Comparison of ENCODE assay signal across 8 mouse cellular contexts in genomic region chr5:134688718-134689284, GRCm38 (mm10). TPM values are rescaled to one million over a fixed set of nuclear protein-coding genes. Genes with fewer than 3 reads are reported as not detected.
A peak's percentile ranks its signal among the peaks of the same experiment; 100 is the strongest.
DNase-seq lines count a peak whose midpoint lies in the region; ATAC-seq and TF ChIP-seq lines count a peak whose summit lies in the region.

No protein-coding gene starts in this region.

- peak overlapping the region; percentile 72 for H3K4me2 ChIP-seq in forebrain, embryonic 15.5 days (replicated peaks)

- TF ChIP-seq CTCF in lung, adult 2 months (IDR thresholded peaks at IDR 0.05; ENCODE audit: insufficient read depth, low read length), result no peak

- peak; percentile 99 for DNase-seq in ES-E14 (ENCODE audit: low read depth, low spot score)
- peak; percentile 98 for DNase-seq in cerebellum, adult 11-12 months
- peak; percentile 100 for DNase-seq in heart, postnatal 25 days (ENCODE audit: low spot score)
- peak; percentile 98 to 99 for DNase-seq in layer of hippocampus, adult 18-20 months (ENCODE audit: low spot score in 2 of 2)
- peak; percentile 100 for DNase-seq in lung, adult 2 months
- peak; percentile 97 to 98 for DNase-seq in thymus, adult 18-20 months

- in situ Hi-C loops in ES-E14 (cut with MboI; ENCODE audit: low sequenced_read_pairs in 2 of 2, unreplicated experiment in 2 of 2), result no loop called here

- no peaks in the 10 kb centered on the region for H3K9me3 ChIP-seq in ES-E14 (ENCODE audit: control insufficient read depth, insufficient read depth, low read depth, low read length)
- H3K9me3 ChIP-seq in forebrain, embryonic 15.5 days, result no peaks in the 10 kb centered on the region

- peaks cover 0 to 2% of the 10 kb centered on the region in 2 experiments; a peak in 2 of 4 replicates for H3K4me1 ChIP-seq in ES-E14 (ENCODE audit: control insufficient read depth in 2 of 2, insufficient read depth in 2 of 2, low read length in 2 of 2, poor library complexity in 1 of 2)
- peaks cover 23% of the 10 kb centered on the region for H3K4me1 ChIP-seq in forebrain, embryonic 15.5 days
- no peaks in the 10 kb centered on the region; the same call in 1 of the 2 replicates for H3K4me1 ChIP-seq in lung, adult 2 months (ENCODE audit: control insufficient read depth, insufficient read depth, low read length)

- H3K27me3 ChIP-seq in forebrain, embryonic 15.5 days, result no peaks in the 10 kb centered on the region

- ATAC-seq in forebrain, embryonic 15.5 days (replicated peaks), result peak; percentile 97
- peak; percentile 85 for ATAC-seq in neutrophil, adult 5-6 weeks (ENCODE audit: extremely low read depth, insufficient number of reproducible peaks, low FRiP score, poor library complexity, severe bottlenecking)

- 0% methylated on average over 38 of the region's 38 CpGs for WGBS in forebrain, embryonic 15.5 days
- under 1% methylated on average over 38 of the region's 38 CpGs for WGBS in lung, adult 2 months

- intact Hi-C loops in heart, postnatal 25 days (cut with DNase I), result loop anchor here (5.0 kb wide), 1 partner anchor 46 kb away; no protein-coding TSS in a partner anchor

- peak overlapping the region; percentile 81 to 82 for H3K4me3 ChIP-seq in ES-E14 (ENCODE audit: insufficient read depth in 1 of 2, low read depth in 1 of 2, low read length in 2 of 2, poor library complexity in 1 of 2, severe bottlenecking in 1 of 2)
- H3K4me3 ChIP-seq in forebrain, embryonic 15.5 days, result peak overlapping the region; percentile 88
- H3K4me3 ChIP-seq in lung, adult 2 months (replicated peaks; ENCODE audit: extremely low read depth, low read depth, low read length), result peak overlapping the region; percentile 22

- H3K27ac ChIP-seq in ES-E14 (ENCODE audit: insufficient read depth, low read depth, low read length, poor library complexity, severe bottlenecking), result no peak overlapping the region
- H3K27ac ChIP-seq in forebrain, embryonic 15.5 days (replicated peaks), result peak overlapping the region; percentile 94

- TF ChIP-seq POLR2A in lung, adult 2 months (IDR thresholded peaks at IDR 0.05; ENCODE audit: borderline replicate concordance, extremely low read depth, low read depth, low read length), result no peak; the same call in 1 of the 2 replicates

- peak overlapping the region; percentile 43; the same call in 1 of the 2 replicates for H3K9ac ChIP-seq in ES-E14 (ENCODE audit: insufficient read depth, low read depth, low read length, poor library complexity, severe bottlenecking)
- peak overlapping the region; percentile 49 for H3K9ac ChIP-seq in forebrain, embryonic 15.5 days (replicated peaks)

- no peaks in the 10 kb centered on the region; the same call in 1 of the 2 replicates for H3K36me3 ChIP-seq in ES-E14 (ENCODE audit: control insufficient read depth, insufficient read depth, low read length, poor library complexity, severe bottlenecking)
- peaks cover 19% of the 10 kb centered on the region for H3K36me3 ChIP-seq in forebrain, embryonic 15.5 days

TF ChIP-seq in ES-E14, 5 proteins besides CTCF, POLR2A, EP300 and RAD21:
- no peak for TF ChIP-seq ZNF384 (IDR thresholded peaks at IDR 0.05; ENCODE audit: low read depth, low read length)
- TF ChIP-seq MAFK (IDR thresholded peaks at IDR 0.05; ENCODE audit: insufficient read depth, low read depth, low read length), result no peak
- TF ChIP-seq HCFC1 (IDR thresholded peaks at IDR 0.05; ENCODE audit: borderline replicate concordance, insufficient read depth, low read length), result no peak
- no peak for TF ChIP-seq ZC3H11A (IDR thresholded peaks at IDR 0.05; ENCODE audit: borderline replicate concordance, low read depth, low read length)
- no peak for TF ChIP-seq CHD2 (IDR thresholded peaks at IDR 0.05; ENCODE audit: low read depth, low read length)
TF ChIP-seq in ES-E14: peak in this region for 0.

RNA-seq across cellular contexts. Expression of gene Limk1, which starts 0.4 kb away (rescaled TPM):
- total RNA-seq in ES-E14 (2012; rRNA removed), result 14.0 and 15.9 TPM in 2 replicates
- 16.0 and 16.9 TPM in 2 replicates for polyA plus RNA-seq in forebrain, embryonic 15.5 days (2015; fragmentation: Nextera tagmentation; extraction: Ambion mirVana)
- 1 to 10 TPM; 4.7 to 5.0 TPM for total RNA-seq in heart, postnatal 25 days (2021)
- total RNA-seq in layer of hippocampus, adult 18-20 months (2021), result 10 to 100 TPM; 39.9 to 44.8 TPM
- polyA plus RNA-seq in lung, adult 2 months (2012; rRNA removed), result 29.6 and 31.1 TPM in 2 replicates
- total RNA-seq in neutrophil, adult 5-6 weeks (2017), result 5.4 and 6.3 TPM in 2 replicates

RNA-seq across cellular contexts. Expression of gene Eif4h, which starts 49.5 kb away (rescaled TPM):
- total RNA-seq in ES-E14 (2012; rRNA removed), result 263 and 322 TPM in 2 replicates
- 405 and 408 TPM in 2 replicates for polyA plus RNA-seq in forebrain, embryonic 15.5 days (2015; fragmentation: Nextera tagmentation; extraction: Ambion mirVana)
- 100 to 1,000 TPM; 135 to 146 TPM for total RNA-seq in heart, postnatal 25 days (2021)
- total RNA-seq in layer of hippocampus, adult 18-20 months (2021), result 100 to 1,000 TPM; 295 to 322 TPM
- 243 and 280 TPM in 2 replicates for polyA plus RNA-seq in lung, adult 2 months (2012; rRNA removed)
- total RNA-seq in neutrophil, adult 5-6 weeks (2017), result 196 and 215 TPM in 2 replicates

RNA-seq across cellular contexts. Expression of gene Eln, which starts 58.3 kb away (rescaled TPM):
- 0.85 and 0.98 TPM in 2 replicates for total RNA-seq in ES-E14 (2012; rRNA removed)
- 7.7 and 7.8 TPM in 2 replicates for polyA plus RNA-seq in forebrain, embryonic 15.5 days (2015; fragmentation: Nextera tagmentation; extraction: Ambion mirVana)
- 100 to 1,000 TPM; 147 to 183 TPM for total RNA-seq in heart, postnatal 25 days (2021)
- 1 to 10 TPM; 7.1 to 8.2 TPM for total RNA-seq in layer of hippocampus, adult 18-20 months (2021)
- polyA plus RNA-seq in lung, adult 2 months (2012; rRNA removed), result 311 and 510 TPM in 2 replicates
- total RNA-seq in neutrophil, adult 5-6 weeks (2017), result not detected in 2 replicates

Comparison
In these comparisons a context has a peak if more than half of its experiments do, and no peak if none do; other contexts are left out.
1. H3K4me3 ChIP-seq: peak in every context shown above with its lines; median percentile 88 in forebrain, embryonic 15.5 days; 82 in ES-E14; 22 in lung, adult 2 months.
2. RNA of gene Eln, which starts 58.3 kb away (total RNA-seq): 147 to 183 TPM in heart, postnatal 25 days; 7.1 to 8.2 TPM in layer of hippocampus, adult 18-20 months, 0.85 to 0.98 TPM in ES-E14 and not detected in neutrophil, adult 5-6 weeks; every median in the first group is over 10 times any median in the second.
3. Peak in every context shown above with its lines, with median percentiles within 50 percentile points of each other: DNase-seq.